Mouse (Mus musculus): ENCODE measurements around the gene Gtsf1l.

- TF ChIP-seq CTCF (IDR thresholded peaks at IDR 0.05; ENCODE audit: control insufficient read depth, insufficient read depth, insufficient replicate concordance, low read depth, low read length) (no peak), POLR2A (IDR thresholded peaks at IDR 0.05; ENCODE audit: control insufficient read depth, low read depth, low read length) (no peak)
Measured at GRCm38 (mm10) chr2:163055715-163056114, 31.9 kb downstream of the Gtsf1l start.

All from testis, adult 2 months (tissue).